31 mouse cellular contexts compared by ENCODE assay signal in genomic region chr9:116377706-116378105, GRCm38 (mm10).
"Had no signal": no experiment of that assay in that cellular context is flagged by ENCODE, and none has a peak within 500 bp of the region (broad histone marks: within the 10 kb centered on the region; RNA-seq: fewer than 3 reads in every experiment).

No protein-coding gene starts in this region.

- H3K36me3 ChIP-seq: limb, embryonic 10.5 days; limb, embryonic 12.5 days; limb, embryonic 13.5 days; limb, embryonic 15.5 days; liver, embryonic 12.5 days; liver, embryonic 13.5 days; liver, embryonic 15.5 days; lung, embryonic 15.5 days; midbrain, embryonic 10.5 days; midbrain, embryonic 12.5 days; midbrain, embryonic 13.5 days; midbrain, embryonic 15.5 days; neural tube, embryonic 12.5 days; neural tube, embryonic 13.5 days had no signal

- H3K27ac ChIP-seq: limb, embryonic 10.5 days; limb, embryonic 12.5 days; limb, embryonic 13.5 days; limb, embryonic 15.5 days; liver, embryonic 12.5 days; liver, embryonic 13.5 days; liver, embryonic 14.5 days; liver, embryonic 15.5 days; lung, embryonic 15.5 days; midbrain, embryonic 10.5 days; midbrain, embryonic 12.5 days; midbrain, embryonic 13.5 days; midbrain, embryonic 15.5 days; neural tube, embryonic 12.5 days; neural tube, embryonic 13.5 days had no signal

- H3K4me2 ChIP-seq: limb, embryonic 12.5 days; limb, embryonic 13.5 days; limb, embryonic 15.5 days; liver, embryonic 11.5 days; liver, embryonic 12.5 days; liver, embryonic 13.5 days; liver, embryonic 15.5 days; lung, embryonic 14.5 days; lung, embryonic 15.5 days; midbrain, embryonic 11.5 days; midbrain, embryonic 12.5 days; midbrain, embryonic 13.5 days; midbrain, embryonic 15.5 days; neural tube, embryonic 12.5 days; neural tube, embryonic 13.5 days had no signal

- H3K9ac ChIP-seq: limb, embryonic 12.5 days; limb, embryonic 13.5 days; limb, embryonic 15.5 days; liver, embryonic 12.5 days; liver, embryonic 13.5 days; liver, embryonic 14.5 days; liver, embryonic 15.5 days; liver, postnatal 0 days; lung, embryonic 14.5 days; lung, embryonic 15.5 days; midbrain, embryonic 12.5 days; midbrain, embryonic 13.5 days; midbrain, embryonic 15.5 days; neural tube, embryonic 12.5 days; neural tube, embryonic 13.5 days had no signal

- H3K4me1 ChIP-seq: liver, embryonic 12.5 days; liver, embryonic 15.5 days; midbrain, embryonic 12.5 days; midbrain, embryonic 15.5 days; neural tube, embryonic 12.5 days had no signal

- H3K4me3 ChIP-seq: limb, embryonic 10.5 days; limb, embryonic 12.5 days; limb, embryonic 13.5 days; limb, embryonic 15.5 days; liver, embryonic 12.5 days; liver, embryonic 13.5 days; liver, embryonic 15.5 days; lung, embryonic 15.5 days; megakaryocyte, embryonic 14.5 days; midbrain, embryonic 10.5 days; midbrain, embryonic 12.5 days; midbrain, embryonic 13.5 days; midbrain, embryonic 15.5 days; myocyte; neural tube, embryonic 12.5 days; neural tube, embryonic 13.5 days had no signal

- ATAC-seq: liver, embryonic 12.5 days; liver, postnatal 0 days; lung, postnatal 0 days; midbrain, embryonic 13.5 days; midbrain, embryonic 15.5 days; midbrain, embryonic 16.5 days had no signal

- H3K27me3 ChIP-seq: limb, embryonic 12.5 days; limb, embryonic 13.5 days; limb, embryonic 15.5 days; liver, embryonic 12.5 days; liver, embryonic 13.5 days; liver, embryonic 15.5 days; lung, embryonic 15.5 days; megakaryocyte, embryonic 14.5 days; midbrain, embryonic 12.5 days; midbrain, embryonic 13.5 days; midbrain, embryonic 15.5 days; neural tube, embryonic 12.5 days; neural tube, embryonic 13.5 days had no signal

- H3K9me3 ChIP-seq: limb, embryonic 10.5 days; limb, embryonic 12.5 days; limb, embryonic 13.5 days; limb, embryonic 15.5 days; liver, embryonic 12.5 days; liver, embryonic 13.5 days; liver, embryonic 15.5 days; lung, embryonic 15.5 days; megakaryocyte, embryonic 14.5 days; midbrain, embryonic 10.5 days; midbrain, embryonic 12.5 days; midbrain, embryonic 13.5 days; midbrain, embryonic 15.5 days; neural tube, embryonic 12.5 days; neural tube, embryonic 13.5 days had no signal

- DNase-seq: liver; liver, embryonic 13.5 days; liver, postnatal 0 days; lung, adult 18-20 months; lung, adult 2 months; lung, embryonic 14.5 days; lung, postnatal 10 days; lung, postnatal 14 days; lung, postnatal 36 days; lung, postnatal 4 days; midbrain, embryonic 14.5 days had no signal
